Mouse (Mus musculus) kidney, postnatal 36 days (tissue): ENCODE measurements around the gene Rarb.

Experiments
- DNase-seq, 2 experiments: peaks; one replicate each; pipeline ENCODE4 v3.0.0; 2021 to 2022; ENCODE audit warnings: mixed read lengths in 2 of 2

Gene Rarb

DNA sequence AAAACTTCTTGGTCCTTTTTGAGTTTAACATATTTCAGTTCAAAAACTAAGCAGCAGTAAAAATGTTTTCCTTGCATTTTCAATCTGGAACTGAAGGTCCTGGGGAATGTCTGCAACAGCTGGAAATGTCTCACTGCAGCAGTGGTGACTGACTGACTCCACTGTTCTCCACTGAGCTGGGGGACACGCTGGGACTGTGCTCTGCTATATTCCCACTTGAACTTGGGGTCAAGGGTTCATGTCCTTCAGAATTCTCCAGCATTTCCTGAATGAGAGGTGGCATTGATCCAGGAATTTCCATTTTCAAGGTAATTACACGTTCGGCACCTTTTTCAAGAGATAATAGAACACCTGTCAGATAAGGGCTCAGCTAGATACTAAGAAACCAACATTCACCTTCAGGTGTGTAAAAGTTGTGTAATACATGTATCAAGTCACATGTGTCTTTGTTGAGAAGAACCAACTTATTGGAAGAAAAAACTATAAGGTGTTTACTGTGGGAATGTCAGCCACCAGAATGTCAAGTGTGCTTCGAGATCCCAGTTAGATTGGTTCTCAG lies 386.9 kb downstream of the Rarb start:
- no peak for DNase-seq

- DNase-seq, result no peak
Measured at GRCm38 (mm10) chr14:16427569-16427968, 391.4 kb downstream of the Rarb start.

DNA sequence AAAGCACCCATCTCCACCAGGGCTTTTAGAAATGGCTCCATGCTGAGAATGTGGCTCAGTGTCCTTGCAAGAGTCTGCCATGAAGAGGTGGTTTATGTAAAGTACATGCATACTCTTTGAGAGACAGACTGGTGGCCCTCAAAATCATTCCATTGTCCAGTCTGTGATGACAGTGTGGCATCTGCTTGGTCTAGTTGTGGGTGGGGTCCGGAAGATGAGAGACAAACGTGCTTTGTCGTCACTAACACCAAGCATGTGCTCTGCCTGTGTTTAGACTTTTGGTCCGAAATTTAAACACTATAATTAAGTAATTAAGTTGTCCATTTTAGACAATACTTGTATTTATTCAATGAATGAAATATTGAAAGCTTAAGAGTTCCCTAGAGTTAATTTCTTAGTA lies 404.8 kb downstream of the Rarb start:
- DNase-seq, result no peak

- DNase-seq, result no peak
Measured at GRCm38 (mm10) chr14:16405187-16405586, 413.8 kb downstream of the Rarb start.

DNA sequence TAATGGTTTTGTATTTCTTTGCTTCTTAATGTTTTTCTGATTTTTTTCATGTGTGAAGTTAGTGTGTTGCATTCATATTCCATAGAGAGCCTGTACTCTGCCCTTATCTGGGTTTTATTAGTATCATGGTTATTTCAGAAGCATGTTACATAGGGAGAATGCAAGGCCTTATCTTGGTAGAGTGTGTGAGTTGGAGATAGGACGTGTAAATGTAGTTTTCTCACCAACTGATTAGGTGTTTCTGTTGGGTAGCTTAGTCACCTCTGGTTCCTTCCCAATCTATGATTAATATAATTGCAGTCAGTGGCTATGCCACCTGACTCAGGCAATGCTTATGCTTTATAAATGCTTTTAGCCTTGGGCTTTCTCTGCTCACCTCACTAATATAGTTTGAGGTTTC lies 434.2 kb downstream of the Rarb start:
- DNase-seq, result no peak
